Mouse (Mus musculus): ENCODE measurements around the gene Spint1.

GRCm38 (mm10) chr2:119287372-119287771 lies 50.2 kb downstream of the Spint1 start:
- no peak for TF ChIP-seq CTCF (IDR thresholded peaks at IDR 0.05)
- TF ChIP-seq EP300 (IDR thresholded peaks at IDR 0.05; ENCODE audit: insufficient read depth, low read depth, low read length), result no peak
- no peak for TF ChIP-seq POLR2A (IDR thresholded peaks at IDR 0.05; ENCODE audit: insufficient read depth, low read depth, low read length)

All from heart, adult 2 months (tissue).